Mouse (Mus musculus) liver, embryonic 15.5 days (tissue): ENCODE measurements at regions not wholly inside any gene's neighbourhood (a gene's known extent, or its start where the extent isn't known, plus 50 kb on each side); places are given as distances from the start of the nearest gene placed in this dataset.

Experiments
- ATAC-seq: fragments of 200-750 bp; cut with Nextera tagmentation; 2 replicates; pipeline ENCODE4 v1.8.0; 2017; ENCODE audit warnings: moderate number of reproducible peaks, mild to moderate bottlenecking, moderate library complexity; ENCODE audit not compliant: insufficient read depth
- H3K27ac ChIP-seq: fragments of 300-500 bp; sonication (generic); replicated peaks from 2 replicates; pipeline ENCODE4 v1.5.1; 2015; ENCODE audit warnings: mild to moderate bottlenecking, inconsistent platforms
- H3K27me3 ChIP-seq: fragments of 300-500 bp; sonication (generic); 2 replicates; pipeline ENCODE4 v1.6.1; 2015; ENCODE audit warnings: mild to moderate bottlenecking, inconsistent platforms
- H3K36me3 ChIP-seq: fragments of 300-500 bp; sonication (generic); replicated peaks from 2 replicates; pipeline ENCODE4 v1.6.1; 2015; ENCODE audit warnings: moderate library complexity, mild to moderate bottlenecking, inconsistent platforms
- H3K4me1 ChIP-seq: fragments of 300-500 bp; sonication (generic); replicated peaks from 2 replicates; pipeline ENCODE4 v1.6.1; 2015; ENCODE audit warnings: inconsistent platforms
- H3K4me2 ChIP-seq: fragments of 300-500 bp; sonication (generic); 2 replicates; pipeline ENCODE4 v1.6.1; 2015; ENCODE audit warnings: moderate library complexity, mild to moderate bottlenecking, inconsistent platforms
- H3K4me3 ChIP-seq: fragments of 300-500 bp; sonication (generic); replicated peaks from 2 replicates; pipeline ENCODE4 v1.5.1; 2015; ENCODE audit warnings: mild to moderate bottlenecking, inconsistent platforms
- H3K9ac ChIP-seq: fragments of 300-500 bp; sonication (generic); 2 replicates; pipeline ENCODE4 v1.6.1; 2015; ENCODE audit warnings: moderate library complexity, mild to moderate bottlenecking, inconsistent platforms
- H3K9me3 ChIP-seq: fragments of 300-500 bp; sonication (generic); replicated peaks from 2 replicates; pipeline ENCODE4 v1.6.1; 2016; ENCODE audit warnings: inconsistent platforms
- WGBS: fragments of 180-500 bp; shearing (Covaris S2); methylation state at CpG from one replicate; pipeline ENCODE4 v1.1.7; 2015; ENCODE audit warnings: mixed read lengths; ENCODE audit not compliant: insufficient replicate concordance; 5-methylcytosine and 5-hydroxymethylcytosine counted together

DNA sequence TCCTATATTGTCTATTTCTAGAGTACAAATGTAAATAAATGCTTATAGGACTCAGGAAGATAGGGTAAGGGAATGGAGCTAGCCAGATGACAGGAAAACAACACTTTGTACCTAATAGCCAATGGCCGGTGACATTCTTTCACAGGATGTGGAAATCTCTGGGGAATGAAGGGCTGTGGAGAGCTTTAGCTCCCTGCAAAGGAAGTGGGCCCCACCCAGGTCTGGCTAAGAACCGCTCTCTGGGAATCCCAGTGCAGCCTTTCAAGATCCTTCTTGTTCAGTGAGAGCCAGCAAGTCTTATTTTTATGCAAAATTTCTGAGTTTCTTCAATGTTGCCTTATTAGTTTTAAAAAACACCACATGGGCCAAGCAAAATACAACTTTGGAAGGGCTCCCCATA, 54.7 kb upstream of the Pappa2 start:
- no peak overlapping the region for H3K9ac ChIP-seq
- H3K4me3 ChIP-seq: no peak overlapping the region
- H3K4me1 ChIP-seq: no peaks in the 10 kb centered on the region
- no peaks in the 10 kb centered on the region for H3K27me3 ChIP-seq
- no peak for ATAC-seq
- no peaks in the 10 kb centered on the region for H3K36me3 ChIP-seq
- no peak overlapping the region for H3K27ac ChIP-seq
- H3K9me3 ChIP-seq: no peaks in the 10 kb centered on the region
- WGBS: 41% methylated on average over 2 of the region's 2 CpGs
- H3K4me2 ChIP-seq: no peak overlapping the region

DNA sequence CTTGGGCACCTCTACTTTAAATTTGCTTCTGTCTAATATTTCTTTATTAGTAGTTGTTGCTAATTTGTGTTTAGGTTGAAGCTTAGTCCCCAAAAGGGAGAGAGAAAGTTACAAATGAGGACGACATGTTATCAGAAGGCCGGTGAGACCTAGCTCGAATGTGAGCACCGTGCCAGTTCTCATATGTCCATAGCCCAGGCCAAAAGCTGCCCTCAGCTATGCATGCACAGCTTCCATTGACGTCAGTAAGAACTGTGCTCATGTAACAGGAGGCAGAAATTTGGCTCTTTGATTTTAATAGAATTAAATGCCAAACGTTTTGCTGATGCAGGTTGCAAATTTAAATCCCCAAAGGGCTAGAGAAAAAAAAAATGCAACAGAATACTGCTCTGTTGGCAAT, 56.1 kb upstream of the Pappa2 start:
- Histone ChIP-seq H3K27ac (no peak overlapping the region), H3K4me2 (no peak overlapping the region), H3K36me3 (no peaks in the 10 kb centered on the region), H3K9ac (no peak overlapping the region), H3K27me3 (no peaks in the 10 kb centered on the region), H3K4me1 (no peaks in the 10 kb centered on the region), H3K9me3 (no peaks in the 10 kb centered on the region), H3K4me3 (no peak overlapping the region)
- ATAC-seq: no peak
- WGBS: 68% methylated on average over 6 of the region's 6 CpGs

DNA sequence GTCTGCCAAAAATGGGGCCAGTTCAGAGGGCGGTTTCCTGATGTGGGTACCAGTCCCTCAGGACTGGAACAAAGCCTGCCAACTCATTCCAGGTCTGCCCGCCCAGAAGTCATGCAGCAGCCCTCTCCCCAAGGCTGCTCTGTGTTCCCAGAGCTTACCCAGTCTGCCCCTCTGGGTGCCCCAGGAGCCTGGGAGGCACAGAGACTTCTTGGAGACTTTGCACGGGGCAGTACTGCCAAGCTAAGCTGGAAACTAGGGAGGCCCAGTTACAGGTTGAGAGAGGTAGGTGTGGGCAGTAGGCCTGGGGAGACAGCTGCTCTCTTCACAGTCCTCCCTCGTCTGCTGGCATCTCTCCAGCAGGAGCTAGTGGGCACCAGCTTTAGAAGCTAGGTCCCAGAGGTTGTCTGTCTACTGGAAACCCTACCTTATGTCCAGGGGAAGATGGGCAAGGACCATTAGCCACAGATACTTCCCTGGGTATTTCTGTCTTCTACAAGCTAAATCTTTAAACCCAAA, 65.6 kb upstream of the Pappa2 start:
- ATAC-seq: no peak

DNA sequence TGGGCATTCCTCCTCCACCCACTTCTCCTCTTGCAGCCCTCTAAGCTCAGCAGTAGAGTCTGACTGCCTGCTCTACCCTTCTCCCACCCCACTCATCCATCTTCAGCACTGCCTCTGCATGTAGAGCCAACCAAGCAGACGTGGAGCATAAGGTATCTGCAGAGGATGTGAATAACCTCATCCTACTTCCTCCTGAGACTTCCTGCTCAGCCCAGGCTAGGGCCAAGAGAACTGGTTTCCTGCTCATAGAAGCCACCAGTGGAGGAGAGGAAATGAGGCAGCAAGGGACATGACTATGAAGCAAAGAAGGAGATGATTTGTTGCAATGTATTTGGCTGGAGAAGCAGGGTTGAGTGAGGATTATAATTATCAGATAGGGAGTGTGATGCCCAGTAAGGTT, 84.7 kb upstream of the Pappa2 start:
- no peak overlapping the region for H3K27ac ChIP-seq
- no peak overlapping the region for H3K9ac ChIP-seq
- H3K27me3 ChIP-seq: no peaks in the 10 kb centered on the region
- H3K4me3 ChIP-seq: no peak overlapping the region
- no peak overlapping the region for H3K4me2 ChIP-seq
- no peaks in the 10 kb centered on the region for H3K4me1 ChIP-seq
- no peaks in the 10 kb centered on the region for H3K9me3 ChIP-seq
- H3K36me3 ChIP-seq: no peaks in the 10 kb centered on the region
- no peak for ATAC-seq
- 6% methylated on average over 1 of the region's 1 CpGs for WGBS

More for the DNA sequence above, 65.6 kb upstream of the Pappa2 start:
- Histone ChIP-seq H3K4me3 (no peak overlapping the region), H3K27ac (no peak overlapping the region), H3K4me1 (no peaks in the 10 kb centered on the region), H3K9me3 (no peaks in the 10 kb centered on the region), H3K4me2 (no peak overlapping the region), H3K27me3 (no peaks in the 10 kb centered on the region), H3K9ac (no peak overlapping the region), H3K36me3 (no peaks in the 10 kb centered on the region)
- 50% methylated on average over 4 of the region's 4 CpGs for WGBS

DNA sequence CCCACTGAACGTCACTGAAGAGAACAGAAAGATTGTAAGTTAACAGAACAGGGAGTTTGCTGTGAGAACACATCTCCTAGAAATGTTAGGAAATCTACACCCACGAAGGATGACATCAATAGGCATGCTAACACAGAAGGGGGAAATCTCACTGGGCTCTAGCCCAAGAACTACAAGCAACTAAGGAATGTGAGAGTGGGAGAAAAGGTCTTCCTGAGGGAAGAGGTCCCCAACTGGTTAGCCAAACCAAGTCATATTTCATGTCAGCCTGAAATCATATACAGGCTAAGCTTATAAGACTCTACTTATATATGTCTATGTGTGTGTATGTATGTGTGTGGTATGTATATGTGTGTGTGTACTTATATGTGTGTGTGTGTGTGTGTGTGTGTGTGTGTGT, 118.9 kb upstream of the Pappa2 start:
- Histone ChIP-seq H3K4me3 (no peak overlapping the region), H3K36me3 (no peaks in the 10 kb centered on the region), H3K27ac (no peak overlapping the region), H3K4me1 (no peaks in the 10 kb centered on the region), H3K4me2 (no peak overlapping the region), H3K9me3 (no peaks in the 10 kb centered on the region), H3K27me3 (no peaks in the 10 kb centered on the region), H3K9ac (no peak overlapping the region)
- 47% methylated on average over 2 of the region's 2 CpGs for WGBS
- no peak for ATAC-seq

DNA sequence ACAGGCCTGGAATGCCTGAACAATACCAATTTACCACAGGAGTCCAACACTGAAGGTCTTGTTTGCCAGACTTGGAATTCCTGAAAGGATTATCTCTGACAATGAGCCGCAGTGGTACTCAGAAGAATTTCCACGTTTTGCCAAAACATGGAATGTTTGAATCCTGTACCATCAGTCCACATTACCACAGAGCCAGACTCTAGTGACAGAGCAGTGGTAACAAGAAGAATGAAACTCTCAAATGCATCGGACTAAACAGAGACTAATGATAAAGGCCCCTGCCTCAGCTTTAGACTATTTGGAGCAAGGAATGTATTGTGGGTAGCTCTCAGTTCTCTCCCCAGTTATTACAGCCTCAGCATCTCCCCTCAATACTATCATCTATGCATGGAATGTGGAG, 109.9 kb upstream of the Cop1 start:
- Histone ChIP-seq H3K4me2 (no peak overlapping the region), H3K27ac (no peak overlapping the region), H3K9me3 (no peaks in the 10 kb centered on the region), H3K4me1 (no peaks in the 10 kb centered on the region), H3K4me3 (no peak overlapping the region), H3K27me3 (no peaks in the 10 kb centered on the region), H3K9ac (no peak overlapping the region), H3K36me3 (no peaks in the 10 kb centered on the region)
- 53% methylated on average over 3 of the region's 3 CpGs for WGBS
- no peak for ATAC-seq

DNA sequence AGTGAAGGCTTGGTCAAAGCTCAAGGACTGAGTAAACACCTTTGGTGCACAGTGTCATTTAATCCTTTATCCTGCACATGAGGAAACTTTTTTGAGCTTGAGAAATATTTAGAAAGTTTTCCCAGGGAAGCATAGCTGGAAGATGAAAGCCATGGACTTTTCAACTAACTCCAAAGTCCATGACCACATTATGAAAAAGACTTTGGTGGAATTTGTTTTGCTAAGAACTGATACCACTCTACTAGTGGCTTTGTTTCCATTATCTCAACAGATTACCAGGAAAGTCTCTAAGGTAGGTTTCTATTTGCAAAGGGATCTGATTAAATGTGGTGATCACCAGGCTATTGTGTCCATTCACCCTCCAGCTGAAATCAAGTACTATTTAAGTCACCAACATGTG, 107.2 kb upstream of the Cop1 start:
- H3K9me3 ChIP-seq: no peaks in the 10 kb centered on the region
- ATAC-seq: no peak
- no peak overlapping the region for H3K9ac ChIP-seq
- H3K4me1 ChIP-seq: no peaks in the 10 kb centered on the region
- H3K27me3 ChIP-seq: no peaks in the 10 kb centered on the region
- H3K4me2 ChIP-seq: no peak overlapping the region
- no peak overlapping the region for H3K27ac ChIP-seq
- H3K36me3 ChIP-seq: no peaks in the 10 kb centered on the region
- no peak overlapping the region for H3K4me3 ChIP-seq

DNA sequence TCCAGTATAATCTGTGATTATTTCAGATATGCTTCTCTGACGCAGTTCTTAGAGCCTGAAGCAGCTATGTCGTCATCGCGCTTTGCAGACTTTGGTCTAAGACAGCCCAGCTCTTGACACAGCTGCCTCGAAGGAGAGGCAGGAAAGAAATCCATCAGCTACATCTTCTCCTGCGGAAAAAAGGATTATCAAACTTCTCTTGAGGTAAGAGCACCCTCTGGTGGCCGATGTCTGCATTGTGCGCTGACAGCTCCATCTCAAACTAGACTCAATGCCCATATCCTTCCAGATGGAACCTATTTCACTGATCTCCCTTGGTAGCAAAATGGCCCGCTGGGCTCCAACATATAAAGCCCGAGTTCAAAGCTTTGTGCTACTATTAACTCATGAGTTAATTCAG, 96.8 kb upstream of the Cop1 start:
- no peak for ATAC-seq
- Histone ChIP-seq H3K9me3 (no peaks in the 10 kb centered on the region), H3K27me3 (no peaks in the 10 kb centered on the region), H3K27ac (no peak overlapping the region), H3K36me3 (no peaks in the 10 kb centered on the region), H3K4me1 (no peaks in the 10 kb centered on the region), H3K9ac (no peak overlapping the region), H3K4me3 (no peak overlapping the region), H3K4me2 (no peak overlapping the region)
- 12% methylated on average over 10 of the region's 10 CpGs for WGBS

DNA sequence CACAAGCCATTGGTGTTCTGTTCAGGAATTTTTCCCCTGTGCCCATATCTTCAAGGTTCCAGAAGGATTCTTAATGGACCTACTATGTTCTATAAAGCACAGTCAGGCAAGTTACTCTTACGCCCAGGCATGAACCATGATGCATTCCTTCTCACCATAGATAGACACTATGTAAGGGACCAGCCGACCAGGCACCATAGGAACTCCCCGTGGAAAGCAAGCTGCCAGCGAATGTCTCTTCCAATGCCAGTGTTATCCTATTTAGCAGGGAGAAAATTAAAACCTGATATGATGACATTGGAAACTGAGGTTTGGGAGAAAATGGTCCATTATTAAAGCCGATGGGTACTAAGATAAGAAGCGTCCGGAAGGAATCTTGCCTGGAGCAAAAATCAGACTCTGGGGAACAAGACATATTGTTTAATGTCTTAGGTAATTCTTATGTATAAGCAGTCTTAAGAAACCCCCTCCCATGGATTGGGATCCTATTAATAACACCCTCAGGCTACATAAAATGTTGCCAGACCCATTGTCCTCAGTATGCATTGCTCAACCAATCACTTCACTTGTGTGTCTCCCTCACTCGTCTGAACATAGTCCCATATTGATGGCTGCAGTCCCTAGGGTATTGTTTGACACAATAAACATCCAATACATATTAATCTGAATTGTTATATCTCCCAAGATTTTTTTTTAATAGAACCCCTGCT, 84.2 kb upstream of the Cop1 start:
- ATAC-seq: no peak
- no peak overlapping the region for H3K4me2 ChIP-seq
- H3K4me3 ChIP-seq: no peak overlapping the region
- H3K4me1 ChIP-seq: no peaks in the 10 kb centered on the region
- no peaks in the 10 kb centered on the region for H3K27me3 ChIP-seq
- H3K9me3 ChIP-seq: no peaks in the 10 kb centered on the region
- H3K36me3 ChIP-seq: no peaks in the 10 kb centered on the region
- 74% methylated on average over 8 of the region's 8 CpGs for WGBS
- no peak overlapping the region for H3K9ac ChIP-seq
- H3K27ac ChIP-seq: no peak overlapping the region

DNA sequence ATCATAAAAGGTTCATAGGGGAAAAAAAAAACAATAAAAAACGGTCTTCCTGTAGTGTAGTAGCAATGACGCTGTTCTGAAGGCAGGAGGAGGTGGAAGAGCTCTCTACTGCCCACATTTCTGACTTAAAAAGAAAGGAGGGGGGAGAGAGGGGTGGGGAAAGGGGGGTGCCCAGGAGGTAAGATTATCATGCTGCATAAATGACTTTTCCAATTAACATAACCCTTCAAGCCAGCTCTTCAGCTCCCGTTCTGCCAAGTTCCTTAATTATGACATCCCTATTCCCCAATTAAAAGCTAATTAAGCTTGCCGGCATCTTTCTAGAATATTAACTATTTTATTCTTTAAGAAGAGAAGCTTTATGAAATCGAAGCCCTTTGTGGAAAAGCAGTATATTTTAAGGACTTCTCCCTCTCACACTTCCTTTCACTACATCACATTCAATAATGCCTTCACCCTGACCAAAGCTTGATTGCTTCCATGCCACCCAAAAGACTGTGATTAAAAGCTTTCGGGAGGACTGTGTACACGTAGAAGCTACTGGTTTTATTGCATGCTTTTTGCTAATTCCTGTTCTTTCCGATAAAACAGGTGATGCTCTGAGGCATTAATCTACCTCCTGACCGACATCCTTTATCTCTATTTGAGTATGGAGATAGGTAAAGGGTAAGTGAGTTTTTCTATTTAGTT, 83.5 kb upstream of the Cop1 start:
- Histone ChIP-seq H3K27ac (no peak overlapping the region), H3K4me1 (no peaks in the 10 kb centered on the region), H3K4me2 (no peak overlapping the region), H3K36me3 (no peaks in the 10 kb centered on the region), H3K9me3 (no peaks in the 10 kb centered on the region), H3K27me3 (no peaks in the 10 kb centered on the region), H3K9ac (no peak overlapping the region), H3K4me3 (no peak overlapping the region)
- ATAC-seq: no peak
- 62% methylated on average over 9 of the region's 9 CpGs for WGBS

DNA sequence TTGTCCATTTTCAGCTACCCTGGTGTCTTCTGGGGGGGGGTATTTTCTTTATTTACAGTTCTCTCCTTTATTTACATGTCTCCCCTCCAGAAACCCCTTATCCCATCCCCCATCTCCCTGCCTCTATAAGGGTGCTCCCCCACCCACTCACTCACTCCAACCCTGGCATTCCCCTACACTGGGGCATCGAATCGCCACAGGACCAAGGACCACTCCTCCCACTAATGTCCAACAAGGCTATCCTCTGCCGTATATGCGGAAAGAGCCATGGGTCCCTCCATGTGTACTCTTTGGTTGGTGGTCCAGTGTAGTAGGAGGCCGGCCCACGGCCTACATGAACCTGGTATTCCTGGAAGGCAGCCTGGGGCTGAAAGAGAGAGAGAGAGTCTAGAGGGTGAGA, 82.9 kb upstream of the Cop1 start:
- Histone ChIP-seq H3K36me3 (no peaks in the 10 kb centered on the region), H3K4me2 (no peak overlapping the region), H3K4me3 (no peak overlapping the region), H3K27me3 (no peaks in the 10 kb centered on the region), H3K27ac (no peak overlapping the region), H3K4me1 (no peaks in the 10 kb centered on the region), H3K9ac (no peak overlapping the region), H3K9me3 (no peaks in the 10 kb centered on the region)
- WGBS: 76% methylated on average over 6 of the region's 6 CpGs
- no peak for ATAC-seq

DNA sequence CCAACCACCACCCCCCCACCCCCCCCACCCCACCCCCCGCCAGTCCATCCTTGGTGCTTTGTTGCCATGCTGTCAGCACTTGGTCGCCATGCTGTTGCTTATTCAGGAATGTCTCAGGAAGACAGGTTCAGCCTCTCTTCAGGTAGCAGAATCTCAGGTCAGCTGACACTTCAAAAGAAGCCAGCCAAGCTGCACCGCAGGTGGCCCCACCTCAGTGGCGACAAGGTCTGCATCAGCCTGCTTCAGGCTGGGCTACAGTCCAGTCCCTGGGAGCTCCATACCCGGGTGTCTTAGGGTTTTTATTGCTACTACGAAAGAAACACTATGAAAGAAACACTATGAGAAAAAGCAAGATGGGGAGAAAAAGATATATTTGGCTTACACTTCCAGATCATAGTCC, 82.4 kb upstream of the Cop1 start:
- 43% methylated on average over 6 of the region's 6 CpGs for WGBS
- no peak overlapping the region for H3K4me3 ChIP-seq
- no peaks in the 10 kb centered on the region for H3K4me1 ChIP-seq
- no peak overlapping the region for H3K9ac ChIP-seq
- H3K36me3 ChIP-seq: no peaks in the 10 kb centered on the region
- no peaks in the 10 kb centered on the region for H3K9me3 ChIP-seq
- H3K27me3 ChIP-seq: no peaks in the 10 kb centered on the region
- no peak overlapping the region for H3K27ac ChIP-seq
- ATAC-seq: no peak
- H3K4me2 ChIP-seq: no peak overlapping the region
